Mouse (Mus musculus) left cerebral cortex, postnatal 36 days (tissue): ENCODE data around the gene Ptov1. TPM values are rescaled to one million over a fixed set of nuclear protein-coding genes. Genes with fewer than 3 reads are reported as not detected.
A peak's percentile ranks its signal among the peaks of the same experiment; 100 is the strongest.

Experiments used
- DNase-seq, 2 experiments: peaks; one replicate each; pipeline ENCODE4 v3.0.0; 2021 to 2022; ENCODE audit warnings: low spot score in 2 of 2, mixed read lengths in 1 of 2
- intact Hi-C: fragments of 180-260 bp; cut with DNase I; formaldehyde crosslinking; loops from one replicate; pipeline ENCODE4 v1.15.1; 2025
- total RNA-seq, 2 experiments: library from RNA; stranded (reverse); gene quantifications; 2 replicates each; pipeline ENCODE4 v1.2.3; 2021

Ptov1 gene
- total RNA-seq, 2 experiments from 2014 or later, result 284 to 285 TPM

DNA sequence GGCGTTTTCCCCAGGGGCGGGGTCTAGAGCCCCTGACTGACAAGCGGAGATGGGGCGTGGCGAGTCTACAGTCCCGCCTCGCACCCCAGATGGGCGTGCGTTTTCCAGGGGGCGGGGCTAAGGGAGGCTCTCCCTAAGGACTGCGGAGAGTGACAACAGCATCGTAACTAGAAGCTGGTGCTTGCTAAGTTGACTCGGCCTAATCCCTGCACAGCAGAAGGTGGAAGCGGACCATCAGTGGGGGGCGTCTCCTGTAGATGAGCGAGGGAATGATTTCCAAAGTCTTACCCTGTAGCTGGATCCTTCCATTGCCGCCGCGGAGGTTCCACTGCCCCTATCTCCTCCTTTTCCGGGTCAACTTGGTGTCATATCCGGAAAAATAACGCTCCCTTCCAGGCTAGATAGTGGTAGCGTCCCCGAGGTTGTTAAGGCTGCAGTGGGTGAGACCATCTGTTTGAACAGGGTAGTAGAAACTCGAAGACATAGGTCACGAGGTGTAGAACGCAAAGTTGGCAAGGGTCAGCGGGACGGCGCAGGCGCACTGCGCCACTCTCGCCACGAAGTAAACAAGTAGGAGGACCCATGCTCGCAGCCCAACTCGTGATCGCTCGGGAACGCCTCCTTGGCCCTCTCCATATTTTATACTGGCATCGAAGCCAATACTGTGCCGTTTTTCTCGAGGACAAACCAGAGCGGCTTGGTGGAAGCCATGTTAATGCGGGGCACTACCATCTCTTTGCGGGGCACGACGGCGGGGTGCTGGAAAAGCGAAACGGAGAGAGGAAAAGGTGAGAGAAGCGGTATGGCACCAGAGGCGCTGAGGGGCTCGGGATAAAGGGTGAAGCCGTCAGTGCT is 20.8 kb downstream of the Ptov1 start, which contains the start of the genes Akt1s1 and Tbc1d17:
Gene Akt1s1 (plus strand): TSS at position 431 of the 855 bp plus-strand sequence.
Gene Tbc1d17 (minus strand): TSS at position 519 of the 855 bp plus-strand sequence.
- intact Hi-C loops, result loop anchor here (1.0 kb wide), 1 partner anchor 21 kb away; the partner anchor contains the start of gene Ptov1
- DNase-seq, result peak; percentile 100

GRCm38 (mm10) chr7:44847772-44848171 is 21.8 kb downstream of the Ptov1 start:
- intact Hi-C loops, result no loop called here

DNA sequence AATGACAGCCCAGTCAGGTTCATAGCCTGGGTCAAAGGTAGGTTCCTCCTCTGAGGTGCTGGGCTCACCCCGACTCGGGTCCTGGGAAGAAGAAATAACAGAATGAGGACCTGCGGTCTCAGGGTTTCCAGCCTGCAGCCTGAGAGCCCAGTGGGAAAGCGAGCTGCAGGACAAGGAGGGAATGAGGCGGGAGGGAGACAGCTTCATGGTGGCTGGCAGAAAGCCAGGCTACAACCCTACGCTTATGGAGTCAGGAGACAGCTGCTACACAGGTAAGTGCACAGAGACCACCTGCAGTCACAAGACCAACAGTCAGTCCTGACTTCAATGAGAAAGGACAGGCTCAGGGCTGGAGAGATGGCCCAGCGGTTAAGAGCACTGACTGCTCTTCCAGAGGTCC is 22.8 kb downstream of the Ptov1 start:
- intact Hi-C loops, result no loop called here
- no peak for DNase-seq

More at GRCm38 (mm10) chr7:44847772-44848171, 21.8 kb downstream of the Ptov1 start:
- DNase-seq, result no peak

DNA sequence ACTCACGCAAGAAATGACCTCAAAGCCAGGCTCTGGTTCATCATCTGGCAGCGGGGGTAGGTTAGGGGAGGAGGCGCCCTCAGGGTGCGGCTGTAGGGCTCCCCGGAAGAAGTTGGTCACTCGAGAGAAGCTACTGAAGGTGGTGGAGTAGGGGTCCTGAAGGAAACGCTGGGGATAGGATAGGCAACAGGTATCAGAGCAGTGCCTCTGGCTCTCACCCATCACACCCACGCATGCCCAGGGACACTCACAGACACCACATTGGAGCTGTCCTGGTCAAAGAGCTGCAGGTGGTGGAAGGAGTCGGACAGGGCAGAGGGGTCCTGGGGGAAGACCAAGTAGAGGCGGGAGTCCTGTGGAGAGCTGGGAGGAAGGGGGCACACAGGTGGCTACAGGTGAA is 24.6 kb downstream of the Ptov1 start:
- DNase-seq, result no peak
- intact Hi-C loops, result no loop called here

GRCm38 (mm10) chr7:44841825-44842463 is 27.6 kb downstream of the Ptov1 start:
- no peak for DNase-seq
- intact Hi-C loops, result no loop called here

- intact Hi-C loops, result no loop called here
- DNase-seq, result no peak
Observed at GRCm38 (mm10) chr7:44840426-44840825, 29.2 kb downstream of the Ptov1 start.

GRCm38 (mm10) chr7:44839491-44840191 is 29.9 kb downstream of the Ptov1 start:
- peak in 1 of 2 experiments; percentile 55 for DNase-seq
- intact Hi-C loops, result no loop called here

- DNase-seq, result no peak
- intact Hi-C loops, result no loop called here
Observed at GRCm38 (mm10) chr7:44839171-44839490, 30.5 kb downstream of the Ptov1 start.

DNA sequence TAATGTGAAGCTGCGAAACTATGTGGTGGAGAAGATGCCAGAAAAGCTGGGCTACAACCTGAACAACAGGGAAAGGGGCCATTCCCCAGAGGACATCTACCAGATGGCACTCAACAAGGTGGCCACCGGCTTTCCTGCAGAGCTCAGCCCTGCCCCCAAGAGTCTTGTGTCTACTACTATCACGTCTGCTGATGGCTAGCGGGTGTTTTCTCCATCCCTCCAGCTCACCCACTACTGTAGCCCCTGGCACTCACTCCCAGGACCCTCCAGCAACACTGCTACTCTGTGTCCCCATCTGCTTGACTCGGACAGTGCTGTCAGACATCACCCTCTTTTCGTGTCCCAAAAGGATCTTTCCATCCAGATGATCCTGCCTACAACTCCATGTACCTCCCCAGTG is 31.5 kb downstream of the Ptov1 start:
- intact Hi-C loops, result no loop called here

GRCm38 (mm10) chr7:44836423-44837053 is 33.0 kb downstream of the Ptov1 start:
- intact Hi-C loops, result no loop called here
- no peak for DNase-seq

More for the DNA sequence above, 31.5 kb downstream of the Ptov1 start:
- DNase-seq, result no peak

DNA sequence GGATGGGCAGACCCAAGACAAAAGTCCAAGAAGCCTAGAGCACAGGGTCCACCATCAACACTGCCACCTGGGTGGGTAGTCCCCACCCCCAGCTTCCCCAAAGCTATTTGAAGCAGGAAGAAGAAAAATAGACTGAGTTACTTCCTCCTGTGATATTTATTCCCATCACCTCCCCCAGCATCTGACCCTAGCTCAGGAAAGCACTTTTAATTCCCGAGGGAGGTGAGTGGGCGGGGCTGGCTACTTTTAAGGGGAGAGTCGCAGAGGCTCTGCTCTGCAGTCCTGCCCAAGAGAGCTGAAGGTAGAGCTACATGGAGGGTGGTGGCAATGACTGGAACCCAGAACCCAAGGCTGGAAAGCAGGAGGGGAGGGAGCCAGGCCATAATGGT is 33.6 kb downstream of the Ptov1 start:
- no peak for DNase-seq
- intact Hi-C loops, result no loop called here

- intact Hi-C loops, result no loop called here
Observed at GRCm38 (mm10) chr7:44835373-44836015, 34.1 kb downstream of the Ptov1 start.

DNA sequence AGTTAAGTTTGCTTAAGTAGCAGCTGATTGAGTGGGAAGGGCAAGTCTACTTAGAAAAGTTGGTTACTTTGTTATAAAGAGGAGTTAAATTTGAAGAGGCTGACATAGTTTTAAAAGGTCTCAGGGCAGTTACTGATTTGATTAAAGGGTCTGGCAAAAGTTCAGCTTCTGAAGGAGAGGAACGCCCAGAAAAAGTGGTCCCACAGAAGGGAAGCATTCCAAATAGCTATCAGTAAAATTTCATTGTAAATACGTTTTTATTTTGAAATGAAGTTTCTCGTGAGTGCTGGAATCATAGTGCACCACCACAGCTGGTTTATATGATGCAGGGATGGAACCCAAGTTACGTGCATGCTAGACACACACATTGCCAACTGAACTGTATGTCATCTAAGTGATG is 36.8 kb downstream of the Ptov1 start:
- intact Hi-C loops, result no loop called here
- DNase-seq, result no peak

More at GRCm38 (mm10) chr7:44835373-44836015, 34.1 kb downstream of the Ptov1 start:
- DNase-seq, result no peak

GRCm38 (mm10) chr7:44828706-44829105 is 40.9 kb downstream of the Ptov1 start:
- DNase-seq, result no peak
- intact Hi-C loops, result no loop called here

DNA sequence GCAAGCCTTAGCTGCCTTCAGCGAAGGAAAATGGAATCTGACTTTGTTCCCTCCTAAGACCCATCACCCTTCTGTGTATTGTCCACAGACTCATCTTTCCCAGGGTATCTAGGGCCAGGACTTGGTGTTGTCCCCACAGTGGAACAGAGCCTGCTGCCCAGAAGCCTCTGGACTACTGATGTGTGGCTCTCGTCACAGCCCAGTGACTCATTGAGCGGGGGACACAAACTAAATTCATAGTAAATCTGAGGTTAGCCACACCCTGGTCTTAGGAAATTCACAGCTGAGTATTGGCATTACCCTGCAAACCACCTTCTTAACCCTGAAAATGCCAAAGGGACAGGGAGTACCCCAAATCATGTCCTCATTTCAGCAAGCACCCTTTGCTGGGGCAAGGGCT is 42.8 kb downstream of the Ptov1 start:
- no peak for DNase-seq
- intact Hi-C loops, result no loop called here

DNA sequence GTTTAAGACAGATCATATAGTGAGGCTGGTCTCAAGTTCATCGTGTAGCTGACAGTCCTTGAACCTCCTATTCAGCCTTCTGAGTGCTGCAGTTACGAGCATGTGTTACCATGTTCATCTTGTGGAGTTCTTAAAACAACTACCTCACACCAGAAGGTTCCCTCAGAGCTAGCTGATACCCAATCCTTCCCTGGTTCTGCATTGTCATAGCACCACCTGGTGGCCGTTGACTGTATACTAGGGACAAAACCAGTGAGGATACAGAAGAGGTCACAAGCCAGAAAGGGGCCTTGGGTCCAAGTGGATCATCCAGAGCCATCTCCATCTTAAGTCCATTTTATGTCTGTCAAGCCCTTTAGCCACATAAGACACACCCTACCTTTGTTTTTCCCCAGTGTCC is 44.7 kb downstream of the Ptov1 start:
- peak; percentile 62 to 79 for DNase-seq
- intact Hi-C loops, result loop anchor here (2.0 kb wide), 1 partner anchor 100 kb away; no protein-coding TSS in a partner anchor

DNA sequence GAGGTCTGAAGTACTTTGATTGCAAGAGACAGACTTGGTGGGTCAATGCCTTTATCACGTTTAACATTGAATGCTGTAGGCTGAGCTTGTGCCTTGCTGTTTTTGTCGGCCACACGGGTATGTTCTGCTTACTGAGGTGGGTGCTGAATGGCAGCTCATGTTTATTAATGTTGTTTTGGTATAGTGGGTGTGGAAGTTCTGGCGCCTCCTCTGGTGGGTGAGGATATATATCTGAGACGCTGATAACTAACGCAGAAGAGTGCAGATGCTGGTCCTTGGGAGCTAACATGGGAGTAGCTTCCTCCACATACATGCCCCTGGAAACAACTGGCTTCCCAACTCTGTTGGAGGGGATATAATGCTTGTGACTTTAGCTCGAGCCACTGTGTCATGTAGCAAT is 46.2 kb downstream of the Ptov1 start:
- DNase-seq, result no peak
- intact Hi-C loops, result no loop called here

GRCm38 (mm10) chr7:44821666-44822448 is 47.7 kb downstream of the Ptov1 start:
- DNase-seq, result peak in 1 of 2 experiments; percentile 1
- intact Hi-C loops, result no loop called here

- DNase-seq, result no peak
Observed at GRCm38 (mm10) chr7:44820525-44820924, 49.1 kb downstream of the Ptov1 start.

More at GRCm38 (mm10) chr7:44820525-44820924, 49.1 kb downstream of the Ptov1 start:
- intact Hi-C loops, result no loop called here
